Mouse (Mus musculus) kidney, adult 2 months (tissue): ENCODE results near the gene Art3. TPM values are rescaled to one million over a fixed set of nuclear protein-coding genes. Genes with fewer than 3 reads are reported as not detected.

ENCODE experiments used
- DNase-seq: peaks from one replicate; pipeline ENCODE4 v3.0.0; 2021
- H3K27ac ChIP-seq: fragments of 200-500 bp; 2 replicates; pipeline ENCODE4 v1.5.1; 2012; ENCODE audit warnings: low read depth, low read length, control low read depth, inconsistent platforms; ENCODE audit not compliant: insufficient read depth
- H3K27me3 ChIP-seq: fragments of 200-500 bp; replicated peaks from 2 replicates; pipeline ENCODE4 v1.6.1; 2012; ENCODE audit warnings: mild to moderate bottlenecking, moderate library complexity, low read length, inconsistent platforms; ENCODE audit not compliant: control insufficient read depth, insufficient read depth
- H3K36me3 ChIP-seq: fragments of 200-500 bp; 2 replicates; pipeline ENCODE4 v1.6.1; 2012; ENCODE audit warnings: mild to moderate bottlenecking, moderate library complexity, low read length, inconsistent platforms; ENCODE audit not compliant: control insufficient read depth, insufficient read depth
- H3K4me1 ChIP-seq: fragments of 200-500 bp; 2 replicates; pipeline ENCODE4 v1.6.1; 2011; ENCODE audit warnings: low read length; ENCODE audit not compliant: control insufficient read depth, insufficient read depth
- H3K4me3 ChIP-seq: fragments of 200-500 bp; 2 replicates; pipeline ENCODE4 v1.5.1; 2011; ENCODE audit warnings: mild to moderate bottlenecking, low read depth, low read length, control low read depth; ENCODE audit not compliant: insufficient read depth
- CTCF ChIP-seq: fragments of 200-500 bp; conservative IDR thresholded peaks from 2 replicates; pipeline ENCODE4 v1.5.1; 2011; ENCODE audit warnings: low read depth, mild to moderate bottlenecking, control low read depth, low read length, moderate library complexity, mixed read lengths; ENCODE audit not compliant: insufficient read depth, insufficient read length
- POLR2A ChIP-seq: fragments of 200-500 bp; IDR thresholded peaks from one replicate; pipeline ENCODE4 v1.6.1; 2011; ENCODE audit warnings: low read depth, low read length, control low read depth
- WGBS: fragments of 180-500 bp; shearing (Covaris S2); methylation state at CpG from one replicate; pipeline ENCODE4 v1.1.7; 2018; 5-methylcytosine and 5-hydroxymethylcytosine counted together
- polyA plus RNA-seq: library from polyadenylated mRNA; depleted of rRNA; stranded (reverse); fragments of >200 nt; gene quantifications from 2 replicates; pipeline ENCODE4 v1.2.3, GENCODE M21; 2012

Gene Art3
- polyA plus RNA-seq, 1 experiment = 8.8 TPM

DNA sequence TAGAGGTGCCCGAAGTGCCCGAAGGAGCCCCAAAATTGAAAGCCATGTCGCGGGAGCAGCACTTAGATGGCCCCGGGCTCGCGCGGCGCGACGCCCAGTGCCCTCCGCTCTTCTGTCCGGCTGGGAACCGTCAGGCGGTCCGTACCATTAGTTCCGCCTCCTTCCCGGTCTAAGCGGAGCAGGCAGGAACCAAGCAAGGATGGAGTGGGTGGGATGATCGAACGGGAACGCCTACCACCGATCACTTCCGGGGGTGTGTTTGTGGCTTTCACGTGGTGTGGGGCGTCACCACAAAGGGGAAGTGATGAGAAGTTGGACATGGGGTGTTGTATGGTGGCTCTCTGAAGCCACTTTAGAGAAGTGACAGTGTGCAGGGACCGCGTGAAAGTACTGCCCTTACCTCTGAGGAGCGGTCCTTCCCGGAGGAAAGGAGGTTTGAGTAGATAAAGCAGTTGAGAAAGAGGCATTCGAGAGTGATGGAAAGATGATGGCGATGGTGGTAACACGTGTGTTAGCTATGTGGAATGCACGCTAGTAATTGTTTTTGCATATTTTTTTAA lies 103.5 kb downstream of the Art3 start, which contains the start of gene Nup54:
Nup54 (minus strand) TSS at position 195 of the 560 bp plus-strand sequence.
- Histone ChIP-seq H3K4me3 (peak within 1 kb of the TSS; percentile 60), H3K27ac (no peak within 1 kb of the TSS), H3K36me3 (no peaks in the 10 kb centered on the region), H3K27me3 (no peaks in the 10 kb centered on the region), H3K4me1 (peaks cover 4% of the 10 kb centered on the region; the same call in 1 of the 2 replicates)
- peak; percentile 98 for DNase-seq
- under 1% methylated on average over 34 of the region's 34 CpGs for WGBS
- TF ChIP-seq CTCF (0 out of 2 replicates have a peak, but pooled peaks have one; percentile 2), POLR2A (peak; percentile 40)

DNA sequence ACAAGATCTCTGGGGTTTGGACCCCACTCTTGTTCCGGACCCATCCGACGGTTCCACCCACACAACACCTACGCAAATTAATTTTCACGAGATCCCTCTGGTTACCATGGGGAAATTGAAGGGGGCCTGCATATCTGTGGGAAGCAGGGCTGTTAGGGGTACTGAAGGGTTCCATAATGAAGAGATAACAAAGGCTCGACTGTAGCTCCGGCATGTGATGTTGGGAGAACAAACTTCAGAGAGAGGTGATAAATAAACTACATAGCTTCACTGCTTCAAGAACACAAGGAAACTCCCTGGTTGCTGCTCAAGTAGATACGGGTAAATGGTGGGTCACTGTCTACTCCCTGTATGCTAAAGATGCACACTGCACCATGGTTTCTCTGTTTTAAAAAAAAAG lies 106.9 kb downstream of the Art3 start:
- H3K27ac ChIP-seq = no peak overlapping the region
- no peaks in the 10 kb centered on the region for H3K36me3 ChIP-seq
- no peak overlapping the region for H3K4me3 ChIP-seq
- no peaks in the 10 kb centered on the region for H3K27me3 ChIP-seq
- no peak for TF ChIP-seq CTCF
- no peak for TF ChIP-seq POLR2A
- 87% methylated on average over 8 of the region's 8 CpGs for WGBS
- 0 out of 2 replicates have a peak, but pooled peaks cover 2% of the 10 kb centered on the region for H3K4me1 ChIP-seq
- DNase-seq = no peak

DNA sequence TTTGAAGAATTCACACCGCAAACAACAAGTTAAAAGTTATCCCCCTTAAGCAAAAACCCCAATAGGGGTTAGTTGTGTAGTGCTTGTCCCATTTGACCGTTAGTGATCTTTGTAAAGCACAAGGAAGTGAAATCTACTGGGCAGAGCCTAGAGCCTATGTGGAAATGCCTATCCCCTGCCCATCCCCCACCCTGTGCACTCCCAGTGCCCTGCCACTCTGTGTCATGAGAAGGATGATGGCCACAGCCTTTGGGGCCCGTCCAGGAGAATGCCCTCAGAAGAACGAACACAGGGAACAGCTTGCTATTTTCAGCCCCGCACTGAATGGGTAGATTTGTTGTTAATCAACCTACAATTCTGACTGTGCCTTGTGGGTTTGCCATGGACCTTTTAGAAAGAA lies 109.9 kb downstream of the Art3 start:
- 61% methylated on average over 5 of the region's 5 CpGs for WGBS
- DNase-seq = peak; percentile 5
- TF ChIP-seq POLR2A (no peak), CTCF (no peak)
- Histone ChIP-seq H3K27ac (no peak overlapping the region), H3K27me3 (no peaks in the 10 kb centered on the region), H3K36me3 (no peaks in the 10 kb centered on the region), H3K4me3 (no peak overlapping the region), H3K4me1 (no peaks in the 10 kb centered on the region)

DNA sequence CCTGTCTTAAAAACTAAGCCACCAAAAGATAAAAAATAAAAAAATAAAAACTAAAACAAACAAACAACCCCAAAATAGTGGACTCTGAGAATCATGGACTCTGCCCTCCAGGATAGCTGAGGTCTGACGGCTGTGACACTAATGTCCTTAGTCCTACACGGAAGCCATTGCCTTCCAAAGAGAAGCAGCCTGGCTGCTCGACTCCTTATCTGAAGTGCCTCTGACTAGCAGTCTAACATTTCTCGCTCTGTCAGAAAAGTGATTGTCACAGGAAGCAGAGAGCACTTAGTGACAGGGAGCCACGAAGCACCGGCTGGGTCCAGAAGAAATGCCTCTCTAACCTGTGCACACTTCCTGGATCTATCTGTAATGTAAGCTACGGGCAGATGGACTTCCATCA lies 111.3 kb downstream of the Art3 start:
- H3K27me3 ChIP-seq = no peaks in the 10 kb centered on the region
- H3K27ac ChIP-seq = no peak overlapping the region
- peaks cover 2% of the 10 kb centered on the region; the same call in 1 of the 2 replicates for H3K36me3 ChIP-seq
- 76% methylated on average over 7 of the region's 7 CpGs for WGBS
- peak; percentile 10 for DNase-seq
- H3K4me1 ChIP-seq = no peaks in the 10 kb centered on the region
- no peak overlapping the region for H3K4me3 ChIP-seq
- TF ChIP-seq CTCF (no peak), POLR2A (no peak)

DNA sequence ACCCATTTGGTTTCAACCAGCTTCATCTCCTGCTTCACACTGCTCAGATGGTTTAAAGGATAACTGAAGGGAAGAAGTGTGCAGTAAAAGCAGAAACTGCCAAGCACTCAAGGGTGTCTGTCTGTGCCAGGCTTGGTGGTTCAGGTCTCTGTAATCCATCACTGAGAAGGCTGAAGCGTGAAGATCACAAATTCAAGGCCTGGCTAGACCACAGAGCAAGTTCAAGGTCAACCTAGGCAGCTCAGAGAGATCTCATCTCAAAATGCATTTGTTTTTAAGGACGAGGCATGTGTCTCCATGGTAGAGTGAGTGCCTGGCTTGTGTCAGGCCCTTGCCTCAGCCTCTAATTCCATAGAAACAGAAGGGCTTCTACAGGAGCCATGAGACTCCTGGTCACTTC lies 113.4 kb downstream of the Art3 start:
- 63% methylated on average over 2 of the region's 2 CpGs for WGBS
- Histone ChIP-seq H3K4me3 (no peak overlapping the region), H3K4me1 (no peaks in the 10 kb centered on the region), H3K27me3 (no peaks in the 10 kb centered on the region), H3K36me3 (peaks cover 2% of the 10 kb centered on the region; the same call in 1 of the 2 replicates), H3K27ac (no peak overlapping the region)
- peak; percentile 23 for DNase-seq
- TF ChIP-seq CTCF (no peak), POLR2A (no peak)

DNA sequence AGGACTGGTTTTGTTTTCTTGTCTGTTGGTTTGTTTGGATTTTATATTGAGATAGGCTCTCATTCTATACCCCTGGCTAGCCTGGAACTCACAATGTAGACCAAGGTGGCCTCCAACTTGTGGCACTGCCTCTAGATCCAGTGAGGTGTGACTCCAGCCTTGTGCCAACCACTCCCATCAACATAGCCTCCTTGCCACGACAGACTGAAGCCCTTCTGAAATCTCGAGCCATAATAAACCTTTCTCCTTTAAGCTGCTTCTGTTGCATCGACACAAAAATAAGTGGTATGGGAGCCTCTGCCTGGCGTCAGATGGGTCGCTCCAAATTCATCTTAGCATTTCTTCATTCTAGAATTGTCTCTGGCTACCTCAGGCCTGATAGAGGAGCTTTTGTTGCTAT lies 115.1 kb downstream of the Art3 start:
- H3K36me3 ChIP-seq = peaks cover 2% of the 10 kb centered on the region; the same call in 1 of the 2 replicates
- no peak overlapping the region for H3K4me3 ChIP-seq
- WGBS = 95% methylated on average over 5 of the region's 5 CpGs
- DNase-seq = no peak
- TF ChIP-seq CTCF = no peak
- TF ChIP-seq POLR2A = no peak
- H3K4me1 ChIP-seq = no peaks in the 10 kb centered on the region
- H3K27me3 ChIP-seq = no peaks in the 10 kb centered on the region
- no peak overlapping the region for H3K27ac ChIP-seq

DNA sequence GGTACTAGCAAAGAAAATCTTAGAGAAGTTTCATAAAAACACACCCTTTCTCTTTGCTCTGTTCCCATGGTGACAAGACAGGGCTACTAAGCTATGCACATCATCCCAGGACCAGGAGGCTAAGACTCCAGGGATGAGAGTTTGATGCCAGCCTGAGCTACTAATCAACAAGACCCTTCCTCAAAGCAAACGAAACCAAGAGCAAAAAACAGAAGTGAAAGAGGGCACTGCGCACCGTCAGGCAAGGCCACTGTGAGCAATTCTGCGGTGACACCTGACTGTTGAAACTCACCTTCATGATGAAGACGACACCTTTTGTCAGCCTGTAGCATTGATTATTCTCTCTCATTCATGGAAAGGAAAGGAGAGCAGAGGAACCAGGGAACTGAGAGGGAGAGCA lies 121.2 kb downstream of the Art3 start:
- DNase-seq = no peak
- WGBS = 96% methylated on average over 5 of the region's 5 CpGs
- Histone ChIP-seq H3K27me3 (no peaks in the 10 kb centered on the region), H3K27ac (no peak overlapping the region), H3K36me3 (no peaks in the 10 kb centered on the region; the same call in 1 of the 2 replicates), H3K4me3 (no peak overlapping the region), H3K4me1 (no peaks in the 10 kb centered on the region)
- TF ChIP-seq CTCF = no peak
